Mouse (Mus musculus): ENCODE results near the gene Ccl4.

DNA sequence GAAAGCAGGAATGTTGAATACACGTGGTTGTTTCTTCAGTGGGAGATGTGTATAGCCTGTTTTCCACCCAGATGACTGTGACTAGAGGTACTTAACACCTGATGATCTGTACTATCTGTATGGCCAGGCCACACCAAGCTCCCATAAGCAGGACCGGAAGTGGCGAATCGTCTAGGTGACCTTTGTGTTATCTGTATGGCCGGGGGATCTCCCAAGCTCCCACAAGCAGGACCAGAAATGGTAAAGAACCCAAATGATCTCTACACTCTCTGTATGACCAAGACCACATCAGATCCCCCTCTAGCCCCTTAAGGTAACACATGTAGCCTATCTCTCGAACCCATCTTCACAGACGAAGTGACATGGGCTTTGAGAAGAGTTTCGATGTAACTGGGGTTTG lies 7.8 kb upstream of the Ccl4 start:
- TF ChIP-seq CTCF (IDR thresholded peaks at IDR 0.05; ENCODE audit: extremely low read depth, insufficient read depth, low read length), result no peak
- no peak for TF ChIP-seq POLR2A (IDR thresholded peaks at IDR 0.05; ENCODE audit: extremely low read depth, insufficient read depth, low read length)

Measured in cortical plate, adult 2 months (tissue).